Mouse (Mus musculus) 3T3-L1 (cell line): ENCODE data around the gene Fkbpl.
A peak's percentile ranks its signal among the peaks of the same experiment; 100 is the strongest.

Experiments
- DNase-seq: peaks from one replicate; pipeline ENCODE4 v3.0.0-alpha.2; 2015; ENCODE audit warnings: low read depth, low spot score

Gene Fkbpl

DNA sequence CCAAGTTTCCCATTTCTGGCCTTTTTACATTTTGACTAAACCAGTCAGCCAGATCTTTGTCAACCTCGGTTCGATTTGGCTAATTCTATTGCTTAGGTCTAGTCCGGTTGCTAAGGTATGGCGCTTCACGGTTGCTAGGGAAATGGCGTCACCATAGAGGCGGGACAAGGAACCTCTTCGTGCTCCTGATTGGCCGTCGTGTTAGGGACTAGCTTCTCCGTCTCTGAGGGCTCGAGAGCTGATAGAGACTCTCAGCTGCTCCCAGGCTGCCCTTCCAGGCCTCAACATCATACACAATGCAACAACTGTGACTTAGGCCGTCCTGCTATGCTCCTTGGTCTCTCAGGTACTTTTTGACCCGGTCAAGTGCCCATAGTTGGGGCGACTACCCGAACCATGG, at the start of gene Fkbpl:
Fkbpl (plus strand) TSS at position 157 of the 400 bp plus-strand sequence.
- peak; percentile 99 for DNase-seq

DNA sequence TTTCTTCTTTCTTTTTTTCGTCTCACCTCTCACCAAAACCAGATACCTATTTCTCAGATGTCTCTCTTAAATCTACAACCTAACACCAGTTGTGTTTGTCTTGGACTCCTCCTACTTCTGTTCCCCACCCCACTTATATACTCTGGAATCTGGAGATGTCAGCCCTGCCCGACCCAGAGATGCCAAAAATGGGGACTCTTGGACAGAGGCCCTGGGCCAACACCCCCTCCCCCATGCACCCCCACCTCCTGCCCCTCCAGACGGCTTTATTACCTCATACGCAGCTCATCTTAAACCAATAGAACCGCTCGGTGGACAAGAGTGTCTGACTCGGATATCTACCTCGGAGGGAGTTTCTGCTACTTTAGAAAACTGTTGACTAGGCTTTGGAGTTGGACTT, 48.5 kb upstream of the Fkbpl start:
- no peak for DNase-seq

DNA sequence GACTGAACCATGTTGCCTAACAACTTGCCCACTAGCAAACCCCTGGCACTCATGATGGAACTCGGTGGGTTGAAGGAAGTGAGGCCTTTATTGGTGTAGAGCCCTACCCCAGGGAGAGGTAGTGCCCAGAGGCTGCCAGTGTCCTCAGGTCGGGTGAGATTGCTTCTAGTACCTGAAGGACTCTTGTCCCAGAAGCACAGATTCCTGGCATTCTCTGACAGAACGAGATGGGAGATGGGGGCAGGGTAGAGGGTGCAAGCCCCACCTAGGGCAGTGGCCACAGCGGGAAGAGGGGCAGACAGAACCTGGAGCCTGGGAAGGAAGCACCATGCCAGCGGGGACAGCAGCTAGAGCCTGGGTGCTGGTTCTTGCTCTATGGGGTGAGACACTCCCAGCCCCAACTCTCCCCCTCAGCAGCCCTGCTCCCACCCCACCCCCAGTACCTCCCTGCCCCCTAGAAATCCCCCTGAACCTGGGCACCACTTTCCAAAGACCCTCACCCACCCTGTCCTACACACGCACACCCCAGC, 46.9 kb upstream of the Fkbpl start, which contains the start of gene Ager:
Ager (plus strand) TSS at position 297 of the 530 bp plus-strand sequence.
- DNase-seq, result no peak

- DNase-seq, result no peak
Measured at GRCm38 (mm10) chr17:34599891-34600290, 44.7 kb upstream of the Fkbpl start.

GRCm38 (mm10) chr17:34601796-34602195, 42.8 kb upstream of the Fkbpl start:
- DNase-seq, result no peak

GRCm38 (mm10) chr17:34603375-34604060, 41.0 kb upstream of the Fkbpl start, which contains the start of gene Rnf5:
Gene Rnf5, minus strand, starts transcription at chr17:34603690.
- peak; percentile 100 for DNase-seq

DNA sequence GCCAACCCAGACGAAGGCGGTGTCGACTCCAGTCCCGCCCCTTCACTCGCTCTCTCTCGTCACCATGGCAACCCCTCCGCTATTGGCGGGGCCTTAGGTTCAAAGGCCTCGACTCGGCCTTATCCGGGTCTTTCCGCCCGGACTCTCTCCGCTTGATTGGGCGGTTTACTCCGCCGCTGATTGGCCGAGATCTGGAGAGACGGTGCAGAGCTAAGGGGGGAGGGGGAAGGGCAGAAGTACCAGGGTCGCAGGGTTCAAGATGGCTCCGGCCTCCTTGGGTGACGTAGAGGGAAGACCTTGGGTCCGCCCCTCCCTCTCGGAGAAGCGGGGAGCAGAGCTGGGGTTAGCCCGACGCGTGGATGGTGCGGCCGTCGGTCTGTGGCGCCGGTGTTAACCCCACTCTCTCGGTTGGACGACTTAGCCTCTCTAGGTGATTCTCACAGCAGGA, 40.5 kb upstream of the Fkbpl start, which contains the start of gene Agpat1:
Agpat1 (plus strand) TSS at position 202 of the 448 bp plus-strand sequence.
- DNase-seq, result peak; percentile 99

DNA sequence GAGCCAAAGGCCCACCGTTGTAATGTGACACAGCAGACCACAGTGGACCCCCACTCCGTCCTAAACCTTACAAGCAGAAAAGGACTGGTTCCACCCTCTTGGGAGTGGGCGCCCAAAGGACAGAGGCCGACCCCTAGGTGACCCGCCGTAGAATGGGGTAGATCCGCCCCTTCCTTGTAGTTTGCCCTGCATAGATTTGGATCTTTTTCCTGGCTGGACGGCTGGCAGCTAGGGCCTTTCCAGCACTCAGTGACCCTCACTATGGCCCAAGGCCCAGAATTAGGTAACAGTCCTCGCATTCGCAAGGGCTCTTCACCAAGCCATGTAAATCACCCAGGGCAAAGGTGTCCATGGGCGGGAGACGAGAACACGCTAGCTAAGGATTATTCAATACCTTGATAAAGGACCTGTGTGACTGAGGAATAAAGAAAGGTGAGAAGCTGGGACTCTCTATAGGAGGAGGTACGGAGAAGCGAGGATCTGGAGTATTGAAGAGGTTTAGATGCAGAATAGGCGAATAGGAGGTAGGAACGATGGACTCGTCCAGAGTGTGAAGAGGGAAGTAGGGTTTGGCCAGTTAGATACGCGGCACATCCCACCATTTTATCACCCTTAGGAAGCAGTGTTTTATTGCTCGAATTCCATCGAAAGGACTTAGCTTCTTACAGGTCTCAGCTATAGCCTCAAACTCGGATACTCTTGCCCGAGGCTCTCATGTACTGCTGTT, 39.9 kb upstream of the Fkbpl start:
- DNase-seq, result peak; percentile 49

DNA sequence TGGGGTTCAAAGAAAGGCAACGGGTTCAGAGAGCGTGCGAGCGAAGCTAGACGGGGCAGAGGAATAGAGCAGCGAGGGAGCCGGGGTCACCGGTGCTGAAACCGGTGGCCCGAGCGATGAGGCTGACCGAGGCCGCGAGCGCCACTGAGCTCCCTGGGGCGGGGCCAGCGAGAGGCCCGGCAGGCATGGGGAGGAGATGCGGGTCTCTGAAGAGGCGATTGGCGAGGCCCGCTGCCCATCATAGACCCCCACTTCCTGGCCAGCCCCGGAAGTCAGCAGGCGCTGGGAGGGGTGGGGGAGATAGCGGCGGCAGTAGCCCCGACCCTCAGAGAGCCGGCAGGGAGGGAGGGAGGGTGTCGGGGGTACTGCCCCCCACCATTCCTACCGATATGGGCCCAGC, 39.0 kb upstream of the Fkbpl start:
- peak; percentile 93 for DNase-seq

GRCm38 (mm10) chr17:34606186-34607039, 38.2 kb upstream of the Fkbpl start:
- peak; percentile 49 for DNase-seq

DNA sequence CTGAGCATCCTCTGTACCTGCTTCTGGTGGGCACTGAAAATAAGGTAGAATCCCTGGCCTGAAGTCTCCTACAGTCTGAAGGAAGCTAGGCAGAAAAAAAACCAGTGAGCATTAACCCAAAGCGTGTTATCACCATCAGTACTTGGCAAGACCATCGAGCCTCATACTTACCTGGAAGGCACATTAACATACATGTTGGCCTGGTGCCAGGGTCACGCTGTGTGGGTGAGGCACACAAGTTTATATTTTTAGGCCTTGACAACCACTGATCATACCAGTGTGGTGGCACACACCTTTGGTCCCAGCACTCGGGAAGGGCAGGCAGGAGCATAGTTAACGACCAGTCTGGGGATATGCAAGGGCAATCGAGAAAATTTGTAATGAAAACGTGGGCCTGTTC, 36.6 kb upstream of the Fkbpl start:
- no peak for DNase-seq

GRCm38 (mm10) chr17:34611050-34611449, 33.5 kb upstream of the Fkbpl start:
- no peak for DNase-seq

DNA sequence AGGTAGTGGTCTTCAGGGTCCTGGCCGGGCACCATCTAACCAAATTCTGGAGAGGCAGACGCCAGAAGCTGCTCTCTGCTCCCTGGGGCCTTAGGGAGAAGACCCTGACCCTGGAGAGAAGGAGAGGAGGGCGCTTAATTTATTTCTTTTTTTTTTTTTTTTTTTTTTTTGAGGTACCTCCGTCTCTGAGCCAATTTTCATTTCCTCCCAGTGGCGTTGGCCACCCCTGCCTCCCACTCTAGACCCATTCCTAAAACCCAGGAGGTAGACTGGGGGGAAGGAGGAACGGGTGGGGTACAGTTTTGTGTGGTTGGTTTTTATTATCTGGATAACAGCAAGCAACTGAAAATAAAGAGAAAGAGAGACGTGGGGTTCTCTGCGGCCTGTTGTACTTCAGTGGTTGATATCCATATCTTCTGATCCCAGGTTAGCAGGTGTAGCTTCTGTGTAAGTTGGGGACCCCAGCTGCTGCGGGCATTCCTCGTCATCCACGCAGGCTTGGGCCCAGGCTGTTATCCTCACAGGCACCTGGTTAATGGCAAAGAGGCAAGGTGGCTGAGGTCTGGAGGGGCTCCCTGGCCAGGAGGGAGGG, 31.4 kb upstream of the Fkbpl start:
- DNase-seq, result no peak

DNA sequence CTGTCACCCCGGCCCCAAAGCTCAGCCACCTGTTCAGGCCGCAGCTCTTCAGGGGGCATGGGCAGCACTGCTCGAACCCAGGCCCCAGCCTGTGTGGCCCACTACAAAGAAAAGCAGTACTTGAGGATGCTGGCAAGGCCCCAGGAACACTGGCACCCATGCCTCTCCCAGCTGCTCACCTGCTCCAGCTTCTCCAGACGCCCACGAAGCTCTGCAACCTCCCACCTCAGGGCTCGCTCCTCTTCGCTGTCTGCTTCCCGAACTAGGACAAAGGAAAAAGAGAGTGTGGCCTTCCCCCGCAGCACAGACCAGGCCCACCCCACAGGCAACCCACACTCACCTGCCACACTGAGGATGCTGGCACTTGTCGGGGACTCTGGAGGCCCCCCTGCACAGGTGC, 30.7 kb upstream of the Fkbpl start:
- DNase-seq, result no peak

- DNase-seq, result no peak
Measured at GRCm38 (mm10) chr17:34615871-34616270, 28.7 kb upstream of the Fkbpl start, which contains the start of gene Egfl8. Gene Egfl8, minus strand, starts transcription at chr17:34615971.

DNA sequence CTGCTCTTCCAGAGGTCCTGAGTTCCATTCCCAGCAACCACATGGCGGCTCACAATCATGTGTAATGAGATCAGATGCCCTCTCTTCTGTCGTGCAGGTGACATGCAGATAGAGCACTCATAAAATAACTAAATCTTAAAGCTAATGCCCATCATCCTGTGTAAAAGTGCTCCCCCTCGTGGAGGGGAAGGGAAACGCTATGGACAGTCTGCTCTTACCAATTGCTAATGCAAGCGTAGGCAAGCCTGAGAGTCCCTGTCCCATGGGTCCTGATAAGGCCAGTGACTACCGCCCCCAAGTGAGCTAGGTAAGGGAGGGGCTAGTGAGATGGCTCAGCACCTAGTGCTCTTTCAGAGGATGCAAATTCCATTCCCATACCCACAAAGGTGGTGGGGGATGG, 25.6 kb upstream of the Fkbpl start:
- DNase-seq, result peak; percentile 86

- no peak for DNase-seq
Measured at GRCm38 (mm10) chr17:34621006-34621405, 23.6 kb upstream of the Fkbpl start.

DNA sequence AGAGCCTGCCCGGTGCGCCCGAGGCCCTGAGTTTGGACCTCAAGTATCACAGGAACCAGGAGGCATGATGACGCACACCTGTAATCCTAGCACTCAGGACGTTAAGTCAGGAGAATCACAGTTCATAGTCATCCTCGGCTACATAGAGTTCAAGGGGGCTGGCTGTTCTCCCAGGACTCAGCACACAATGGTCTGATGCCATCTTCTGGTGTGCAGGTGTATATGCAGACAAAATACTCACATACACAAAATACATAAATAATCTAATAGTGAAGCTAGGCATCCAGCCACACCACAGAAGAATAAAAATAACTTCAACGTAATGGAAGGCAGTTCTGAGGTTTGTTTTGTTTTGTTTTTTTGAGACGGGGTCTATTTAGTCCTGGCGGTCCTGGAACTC, 21.4 kb upstream of the Fkbpl start:
- DNase-seq, result no peak

- no peak for DNase-seq
Measured at GRCm38 (mm10) chr17:34624981-34625380, 19.6 kb upstream of the Fkbpl start.

DNA sequence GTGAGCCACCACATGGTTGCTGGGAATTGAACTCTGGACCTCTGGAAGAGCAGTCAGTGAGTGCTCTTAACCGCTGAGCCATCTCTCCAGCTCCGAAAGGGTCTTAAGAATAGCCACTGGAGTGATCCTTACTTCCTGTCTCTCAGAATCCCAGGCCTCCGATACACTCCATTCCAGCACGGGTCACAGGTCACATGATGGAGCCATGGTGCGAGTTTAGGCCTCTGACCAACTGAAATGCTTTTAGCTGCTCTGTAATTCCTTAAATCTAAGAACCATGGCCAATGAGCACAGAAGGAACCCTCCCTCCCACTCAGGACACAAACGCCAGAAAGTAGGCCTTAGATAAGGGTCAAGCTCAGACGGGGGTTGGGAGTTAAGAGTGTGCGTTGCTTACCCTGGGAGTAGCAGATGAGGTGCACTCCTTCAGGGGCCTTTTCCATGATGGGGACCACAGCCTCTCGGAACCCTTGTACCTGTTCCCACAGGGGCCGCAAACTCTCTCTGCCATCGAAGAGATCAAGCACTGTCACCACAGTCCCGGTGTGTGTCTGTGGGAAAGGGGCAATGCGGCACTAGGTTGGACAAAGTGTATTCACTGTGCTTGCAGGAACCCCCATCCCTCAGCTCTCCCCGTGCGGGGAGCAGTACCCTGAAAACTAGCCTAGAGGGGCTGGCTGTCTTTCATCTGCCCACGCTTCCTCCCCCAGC, 18.3 kb upstream of the Fkbpl start:
- DNase-seq, result no peak

DNA sequence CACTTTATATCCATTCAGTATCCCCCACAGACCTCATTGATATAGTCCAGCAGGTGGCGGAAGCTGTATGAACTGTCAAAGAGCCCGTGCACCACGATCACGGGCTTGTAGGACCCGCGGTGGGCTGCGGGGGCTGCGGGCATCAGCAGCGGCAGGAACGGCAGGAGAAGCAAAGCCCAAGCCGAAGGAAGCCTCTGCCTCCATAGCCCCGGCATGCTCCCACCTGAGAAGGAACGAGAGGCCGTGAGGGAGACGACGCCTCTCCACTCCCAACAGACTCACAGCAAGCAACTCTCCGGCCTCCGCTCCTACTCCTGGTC, 17.8 kb upstream of the Fkbpl start:
- DNase-seq, result peak; percentile 72
